8 mouse cellular contexts compared by ENCODE assay signal in genomic region chr1:59484791-59485785, GRCm38 (mm10). TPM values are rescaled to one million over a fixed set of nuclear protein-coding genes. Genes with fewer than 3 reads are reported as not detected.
A peak's percentile ranks its signal among the peaks of the same experiment; 100 is the strongest.
DNase-seq lines count a peak whose midpoint lies in the region; ATAC-seq lines count a peak whose summit lies in the region.

No protein-coding gene starts in this region.

- peak; percentile 9 for DNase-seq in kidney, adult 18-20 months
- no peak for DNase-seq in kidney, adult 8-10 months
- peak; percentile 20 for DNase-seq in liver
- no peak for DNase-seq in frontal cortex, postnatal 10 days (ENCODE audit: low spot score in 2 of 2)

- H3K9me3 ChIP-seq in forebrain, embryonic 16.5 days (ENCODE audit: control insufficient read depth, low read length) = no peaks in the 10 kb centered on the region
- H3K9me3 ChIP-seq in neural tube, embryonic 14.5 days (ENCODE audit: control insufficient read depth, low read length) = no peaks in the 10 kb centered on the region

- peaks cover 63% of the 10 kb centered on the region for H3K4me1 ChIP-seq in forebrain, embryonic 16.5 days (replicated peaks; ENCODE audit: control insufficient read depth, insufficient read depth, low read length)
- H3K4me1 ChIP-seq in neural tube, embryonic 14.5 days (ENCODE audit: control insufficient read depth, insufficient read depth, low read length) = 0 out of 2 replicates have a peak, but pooled peaks cover 8% of the 10 kb centered on the region

- H3K27ac ChIP-seq in forebrain, embryonic 16.5 days (ENCODE audit: low read length) = peak overlapping the region; percentile 17; the same call in 1 of the 2 replicates
- no peak overlapping the region for H3K27ac ChIP-seq in neural tube, embryonic 14.5 days (ENCODE audit: low read depth, low read length)

- 10% methylated on average over 16 of the region's 16 CpGs for WGBS in forebrain, embryonic 16.5 days
- 9% methylated on average over 16 of the region's 16 CpGs for WGBS in neural tube, embryonic 14.5 days

- H3K4me3 ChIP-seq in forebrain, embryonic 16.5 days (replicated peaks; ENCODE audit: low read length) = peak overlapping the region; percentile 63
- H3K4me3 ChIP-seq in neural tube, embryonic 14.5 days (ENCODE audit: low read depth, low read length) = peak overlapping the region; percentile 57

- H3K9ac ChIP-seq in forebrain, embryonic 16.5 days (replicated peaks; ENCODE audit: low read depth, low read length) = peak overlapping the region; percentile 52
- peak overlapping the region; percentile 61 for H3K9ac ChIP-seq in neural tube, embryonic 14.5 days (replicated peaks; ENCODE audit: low read depth, low read length)

- H3K36me3 ChIP-seq in forebrain, embryonic 16.5 days (ENCODE audit: control insufficient read depth, insufficient read depth) = no peaks in the 10 kb centered on the region
- H3K36me3 ChIP-seq in neural tube, embryonic 14.5 days (ENCODE audit: control insufficient read depth, insufficient read depth, low read length) = no peaks in the 10 kb centered on the region

- ATAC-seq in cerebellum, adult (ENCODE audit: insufficient number of reproducible peaks, low FRiP score, low TSS enrichment) = 0 out of 2 replicates have a peak, but pooled peaks have one; percentile 17
- no peak for ATAC-seq in forebrain, embryonic 16.5 days
- no peak for ATAC-seq in neural tube, embryonic 14.5 days (ENCODE audit: low read depth)
- ATAC-seq in frontal cortex, adult (ENCODE audit: low TSS enrichment) = no peak

- H3K4me2 ChIP-seq in forebrain, embryonic 16.5 days (ENCODE audit: low read length) = peak overlapping the region; percentile 83
- H3K4me2 ChIP-seq in neural tube, embryonic 14.5 days (ENCODE audit: low read depth, low read length) = peak overlapping the region; percentile 93

- H3K27me3 ChIP-seq in forebrain, embryonic 16.5 days (replicated peaks; ENCODE audit: control insufficient read depth, insufficient read depth, low read length) = peaks cover 2% of the 10 kb centered on the region
- H3K27me3 ChIP-seq in neural tube, embryonic 14.5 days (ENCODE audit: control insufficient read depth, insufficient read depth, low read length) = no peaks in the 10 kb centered on the region

RNA-seq across cellular contexts. Expression of gene Fzd7, which starts 2.9 kb away (rescaled TPM):
- polyA plus RNA-seq in forebrain, embryonic 16.5 days (2015; fragmentation: Nextera tagmentation; extraction: Ambion mirVana) = 2.7 and 3.4 TPM in 2 replicates
- 4.3 and 4.5 TPM in 2 replicates for polyA plus RNA-seq in neural tube, embryonic 14.5 days (2014; fragmentation: Nextera tagmentation; extraction: Ambion mirVana)

RNA-seq across cellular contexts. Expression of gene Gm973, which starts 31.0 kb away (rescaled TPM):
- 6.2 and 6.3 TPM in 2 replicates for polyA plus RNA-seq in forebrain, embryonic 16.5 days (2015; fragmentation: Nextera tagmentation; extraction: Ambion mirVana)
- 9.0 and 13.2 TPM in 2 replicates for polyA plus RNA-seq in neural tube, embryonic 14.5 days (2014; fragmentation: Nextera tagmentation; extraction: Ambion mirVana)

Comparison
In these comparisons a context has a peak if more than half of its experiments do, and no peak if none do; other contexts are left out.
1. DNase-seq: peak in kidney, adult 18-20 months (single experiment) and liver (single experiment); none in kidney, adult 8-10 months (0 of 2) and frontal cortex, postnatal 10 days (0 of 2).